Mouse (Mus musculus): ENCODE measurements around the gene Rnf5. TPM values are rescaled to one million over a fixed set of nuclear protein-coding genes. Genes with fewer than 3 reads are reported as not detected.

Rnf5 gene
- 222 TPM in 2 replicates for polyA plus RNA-seq (2014; fragmentation: Nextera tagmentation; extraction: Ambion mirVana)

GRCm38 (mm10) chr17:34603375-34604060 is at the start of gene Rnf5:
Gene Rnf5 (minus strand): TSS chr17:34603690.
- Histone ChIP-seq H3K9ac (ENCODE audit: low read length) (peak within 1 kb of the TSS; percentile 84), H3K27ac (ENCODE audit: low read depth, low read length) (peak within 1 kb of the TSS; percentile 85), H3K4me2 (ENCODE audit: low read length) (peak within 1 kb of the TSS; percentile 77), H3K9me3 (replicated peaks; ENCODE audit: control insufficient read depth, low read length) (no peaks in the 10 kb centered on the region), H3K27me3 (replicated peaks; ENCODE audit: control insufficient read depth, insufficient read depth, low read length) (no peaks in the 10 kb centered on the region), H3K36me3 (ENCODE audit: control insufficient read depth, insufficient read depth, low read length) (peaks cover 26% of the 10 kb centered on the region), H3K4me3 (ENCODE audit: low read depth, low read length) (peak within 1 kb of the TSS; percentile 92), H3K4me1 (ENCODE audit: control insufficient read depth, insufficient read depth, low read length) (peaks cover 23% of the 10 kb centered on the region)
- ATAC-seq = peak; percentile 96
- peak; percentile 100 for DNase-seq (ENCODE audit: low spot score)
- under 1% methylated on average over 30 of the region's 30 CpGs for WGBS

- 91% methylated on average over 8 of the region's 8 CpGs for WGBS
- no peak for ATAC-seq
- peaks cover 63% of the 10 kb centered on the region for H3K36me3 ChIP-seq (ENCODE audit: control insufficient read depth, insufficient read depth, low read length)
- H3K4me3 ChIP-seq (ENCODE audit: low read depth, low read length) = no peak overlapping the region
- no peak overlapping the region for H3K27ac ChIP-seq (ENCODE audit: low read depth, low read length)
- H3K9ac ChIP-seq (ENCODE audit: low read length) = no peak overlapping the region
- H3K4me1 ChIP-seq (ENCODE audit: control insufficient read depth, insufficient read depth, low read length) = peaks cover 2% of the 10 kb centered on the region
- no peaks in the 10 kb centered on the region for H3K27me3 ChIP-seq (replicated peaks; ENCODE audit: control insufficient read depth, insufficient read depth, low read length)
- no peak overlapping the region for H3K4me2 ChIP-seq (ENCODE audit: low read length)
- no peaks in the 10 kb centered on the region for H3K9me3 ChIP-seq (replicated peaks; ENCODE audit: control insufficient read depth, low read length)
- no peak for DNase-seq (ENCODE audit: low spot score)
Observed at GRCm38 (mm10) chr17:34652985-34653384, 49.5 kb upstream of the Rnf5 start.

- 89% methylated on average over 10 of the region's 10 CpGs for WGBS
- Histone ChIP-seq H3K9me3 (replicated peaks; ENCODE audit: control insufficient read depth, low read length) (no peaks in the 10 kb centered on the region), H3K36me3 (ENCODE audit: control insufficient read depth, insufficient read depth, low read length) (peaks cover 63% of the 10 kb centered on the region), H3K4me2 (ENCODE audit: low read length) (no peak overlapping the region), H3K4me1 (ENCODE audit: control insufficient read depth, insufficient read depth, low read length) (peaks cover 7% of the 10 kb centered on the region), H3K4me3 (ENCODE audit: low read depth, low read length) (no peak overlapping the region), H3K27me3 (replicated peaks; ENCODE audit: control insufficient read depth, insufficient read depth, low read length) (no peaks in the 10 kb centered on the region), H3K9ac (ENCODE audit: low read length) (no peak overlapping the region), H3K27ac (ENCODE audit: low read depth, low read length) (no peak overlapping the region)
- DNase-seq (ENCODE audit: low spot score) (no peak), ATAC-seq (no peak)
Observed at GRCm38 (mm10) chr17:34652546-34652945, 49.1 kb upstream of the Rnf5 start.

- H3K9ac ChIP-seq (ENCODE audit: low read length) = no peak overlapping the region
- DNase-seq (ENCODE audit: low spot score) = no peak
- H3K9me3 ChIP-seq (replicated peaks; ENCODE audit: control insufficient read depth, low read length) = no peaks in the 10 kb centered on the region
- H3K27me3 ChIP-seq (replicated peaks; ENCODE audit: control insufficient read depth, insufficient read depth, low read length) = no peaks in the 10 kb centered on the region
- peaks cover 7% of the 10 kb centered on the region for H3K4me1 ChIP-seq (ENCODE audit: control insufficient read depth, insufficient read depth, low read length)
- 45% methylated on average over 19 of the region's 19 CpGs for WGBS
- peaks cover 63% of the 10 kb centered on the region for H3K36me3 ChIP-seq (ENCODE audit: control insufficient read depth, insufficient read depth, low read length)
- H3K4me2 ChIP-seq (ENCODE audit: low read length) = no peak overlapping the region
- ATAC-seq = no peak
- no peak overlapping the region for H3K27ac ChIP-seq (ENCODE audit: low read depth, low read length)
- no peak overlapping the region for H3K4me3 ChIP-seq (ENCODE audit: low read depth, low read length)
Observed at GRCm38 (mm10) chr17:34651507-34652221, 48.2 kb upstream of the Rnf5 start.

GRCm38 (mm10) chr17:34650781-34651180 is 47.3 kb upstream of the Rnf5 start:
- Histone ChIP-seq H3K4me2 (ENCODE audit: low read length) (no peak overlapping the region), H3K4me1 (ENCODE audit: control insufficient read depth, insufficient read depth, low read length) (peaks cover 7% of the 10 kb centered on the region), H3K9ac (ENCODE audit: low read length) (no peak overlapping the region), H3K27me3 (replicated peaks; ENCODE audit: control insufficient read depth, insufficient read depth, low read length) (no peaks in the 10 kb centered on the region), H3K9me3 (replicated peaks; ENCODE audit: control insufficient read depth, low read length) (no peaks in the 10 kb centered on the region), H3K27ac (ENCODE audit: low read depth, low read length) (no peak overlapping the region), H3K4me3 (ENCODE audit: low read depth, low read length) (no peak overlapping the region), H3K36me3 (ENCODE audit: control insufficient read depth, insufficient read depth, low read length) (peaks cover 63% of the 10 kb centered on the region)
- DNase-seq (ENCODE audit: low spot score) = no peak
- no peak for ATAC-seq
- 90% methylated on average over 14 of the region's 14 CpGs for WGBS

GRCm38 (mm10) chr17:34649106-34649864 is 45.8 kb upstream of the Rnf5 start:
- H3K9ac ChIP-seq (ENCODE audit: low read length) = no peak overlapping the region
- 86% methylated on average over 18 of the region's 18 CpGs for WGBS
- no peak overlapping the region for H3K27ac ChIP-seq (ENCODE audit: low read depth, low read length)
- peaks cover 53% of the 10 kb centered on the region for H3K36me3 ChIP-seq (ENCODE audit: control insufficient read depth, insufficient read depth, low read length)
- no peaks in the 10 kb centered on the region for H3K9me3 ChIP-seq (replicated peaks; ENCODE audit: control insufficient read depth, low read length)
- ATAC-seq (no peak), DNase-seq (ENCODE audit: low spot score) (no peak)
- H3K4me1 ChIP-seq (ENCODE audit: control insufficient read depth, insufficient read depth, low read length) = peaks cover 14% of the 10 kb centered on the region
- no peaks in the 10 kb centered on the region for H3K27me3 ChIP-seq (replicated peaks; ENCODE audit: control insufficient read depth, insufficient read depth, low read length)
- no peak overlapping the region for H3K4me3 ChIP-seq (ENCODE audit: low read depth, low read length)
- H3K4me2 ChIP-seq (ENCODE audit: low read length) = no peak overlapping the region

GRCm38 (mm10) chr17:34648141-34648890 is 44.8 kb upstream of the Rnf5 start:
- ATAC-seq (no peak), DNase-seq (ENCODE audit: low spot score) (no peak)
- no peaks in the 10 kb centered on the region for H3K9me3 ChIP-seq (replicated peaks; ENCODE audit: control insufficient read depth, low read length)
- no peak overlapping the region for H3K27ac ChIP-seq (ENCODE audit: low read depth, low read length)
- H3K4me3 ChIP-seq (ENCODE audit: low read depth, low read length) = peak overlapping the region; percentile 98; the same call in 1 of the 2 replicates
- 85% methylated on average over 16 of the region's 16 CpGs for WGBS
- peaks cover 44% of the 10 kb centered on the region for H3K36me3 ChIP-seq (ENCODE audit: control insufficient read depth, insufficient read depth, low read length)
- peaks cover 14% of the 10 kb centered on the region for H3K4me1 ChIP-seq (ENCODE audit: control insufficient read depth, insufficient read depth, low read length)
- no peaks in the 10 kb centered on the region for H3K27me3 ChIP-seq (replicated peaks; ENCODE audit: control insufficient read depth, insufficient read depth, low read length)
- peak overlapping the region; percentile 86 for H3K4me2 ChIP-seq (ENCODE audit: low read length)
- H3K9ac ChIP-seq (ENCODE audit: low read length) = peak overlapping the region; percentile 98
